Mouse (Mus musculus) cerebellum, adult 9-11 months (tissue): ENCODE results near the gene Tcf7l2.

Experiments used
- DNase-seq: peaks from one replicate; pipeline ENCODE4 v3.0.0; 2022

The Tcf7l2 gene

GRCm38 (mm10) chr19:55732499-55732898, 9.1 kb upstream of the Tcf7l2 start:
- DNase-seq: no peak

DNA sequence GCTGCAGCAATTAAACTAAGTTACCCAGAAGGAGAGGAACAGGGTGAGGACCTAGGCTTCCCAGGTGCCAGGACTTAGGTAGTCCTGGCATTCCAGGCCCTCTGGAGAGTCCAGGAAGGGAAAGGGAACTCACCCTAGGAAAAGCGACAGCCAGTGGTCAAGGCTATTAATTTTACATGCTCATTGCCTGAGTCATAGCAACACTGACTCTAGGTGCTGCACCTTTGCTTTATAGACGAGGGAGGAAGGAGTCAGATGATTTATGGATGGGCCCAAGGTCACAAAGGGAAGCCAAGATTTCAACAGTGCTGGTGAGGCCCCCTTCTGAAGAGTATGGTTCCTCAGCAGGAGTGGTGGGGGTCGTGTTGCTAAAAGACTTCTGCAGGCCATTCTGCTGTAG, 8.6 kb upstream of the Tcf7l2 start:
- no peak for DNase-seq

GRCm38 (mm10) chr19:55736016-55736415, 5.6 kb upstream of the Tcf7l2 start:
- DNase-seq: no peak

DNA sequence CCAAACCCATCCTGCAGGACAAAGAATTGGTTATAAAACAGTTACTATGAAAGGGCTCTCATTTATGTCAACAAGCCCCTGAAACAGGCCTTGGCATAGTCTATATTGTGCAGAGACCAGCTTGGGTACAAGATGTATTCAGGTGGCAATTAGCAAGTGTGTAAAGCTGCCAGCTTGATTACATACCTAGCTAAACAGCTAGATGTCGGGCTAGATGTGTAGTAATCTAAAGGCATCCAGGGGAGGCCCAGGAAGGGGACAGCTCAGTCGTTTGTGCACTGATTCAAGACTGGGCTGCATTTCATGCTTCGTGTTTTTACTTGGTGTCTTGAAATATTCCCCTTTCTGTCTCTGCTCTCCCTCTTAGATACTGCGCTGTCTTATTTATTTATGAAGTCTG, 1.9 kb upstream of the Tcf7l2 start:
- no peak for DNase-seq

DNA sequence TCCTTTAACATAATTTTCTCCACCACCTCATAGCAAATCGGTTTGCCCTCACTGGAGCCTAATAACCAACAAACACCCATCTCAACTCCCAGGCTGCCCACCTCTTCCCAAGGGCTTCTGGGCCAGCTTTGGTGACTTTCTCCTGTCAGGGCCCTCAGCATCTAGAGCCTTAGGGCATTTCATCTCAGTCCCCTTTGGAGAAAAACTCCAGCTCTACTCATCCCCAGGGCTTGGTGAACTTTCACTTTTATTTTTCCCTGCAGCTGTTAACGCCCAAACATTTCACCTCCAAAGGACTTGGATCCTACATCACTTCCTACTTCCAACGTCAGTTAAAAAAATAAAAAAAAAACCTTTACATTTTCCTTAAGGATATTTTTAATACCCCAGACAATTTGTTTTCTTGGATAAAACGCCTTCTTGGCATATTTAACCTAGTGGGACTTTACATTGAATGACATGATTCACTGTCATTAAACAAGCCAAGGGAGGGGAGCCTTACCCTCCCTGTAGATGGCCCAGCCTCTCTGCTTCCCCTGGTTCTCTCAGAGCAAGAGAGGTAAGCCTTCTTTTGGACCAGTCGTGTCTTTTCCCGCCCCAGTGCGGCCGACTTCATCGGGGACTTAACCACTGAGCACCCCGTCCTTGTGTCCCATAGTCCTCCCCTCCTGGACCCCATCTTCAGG, 724 bp upstream of the Tcf7l2 start:
- DNase-seq: no peak

DNA sequence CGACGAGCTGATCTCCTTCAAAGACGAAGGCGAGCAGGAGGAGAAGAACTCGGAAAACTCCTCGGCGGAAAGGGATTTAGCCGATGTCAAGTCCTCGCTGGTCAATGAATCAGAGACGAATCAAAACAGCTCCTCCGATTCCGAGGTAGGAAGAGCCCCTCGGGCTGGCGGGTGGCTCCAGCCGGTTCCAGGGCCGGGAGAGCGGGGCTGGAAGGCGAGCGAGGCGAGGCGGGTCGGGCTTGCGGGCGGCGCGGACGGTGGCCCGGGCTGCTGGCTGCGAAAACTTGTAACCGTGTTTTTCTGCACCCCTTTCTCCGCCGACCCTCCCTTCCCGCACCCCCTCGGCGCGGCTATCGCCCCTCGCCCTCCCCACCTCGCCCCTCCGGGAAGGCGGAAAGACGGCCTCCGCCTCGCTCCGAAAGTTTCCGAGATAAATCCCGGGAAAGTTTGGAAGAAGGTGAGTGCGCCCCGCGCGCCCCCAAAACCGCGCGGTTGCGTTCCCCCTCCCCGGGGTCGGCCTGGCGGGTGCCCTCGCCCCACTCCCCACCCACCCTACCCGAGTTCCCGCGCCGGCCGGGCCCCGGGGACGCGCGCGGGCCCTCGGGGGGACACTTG, 873 bp downstream of the Tcf7l2 start:
- DNase-seq: no peak

GRCm38 (mm10) chr19:55743001-55743556, 1.5 kb downstream of the Tcf7l2 start:
- no peak for DNase-seq

GRCm38 (mm10) chr19:55743557-55744441, 2.2 kb downstream of the Tcf7l2 start:
- DNase-seq: peak; percentile 10

DNA sequence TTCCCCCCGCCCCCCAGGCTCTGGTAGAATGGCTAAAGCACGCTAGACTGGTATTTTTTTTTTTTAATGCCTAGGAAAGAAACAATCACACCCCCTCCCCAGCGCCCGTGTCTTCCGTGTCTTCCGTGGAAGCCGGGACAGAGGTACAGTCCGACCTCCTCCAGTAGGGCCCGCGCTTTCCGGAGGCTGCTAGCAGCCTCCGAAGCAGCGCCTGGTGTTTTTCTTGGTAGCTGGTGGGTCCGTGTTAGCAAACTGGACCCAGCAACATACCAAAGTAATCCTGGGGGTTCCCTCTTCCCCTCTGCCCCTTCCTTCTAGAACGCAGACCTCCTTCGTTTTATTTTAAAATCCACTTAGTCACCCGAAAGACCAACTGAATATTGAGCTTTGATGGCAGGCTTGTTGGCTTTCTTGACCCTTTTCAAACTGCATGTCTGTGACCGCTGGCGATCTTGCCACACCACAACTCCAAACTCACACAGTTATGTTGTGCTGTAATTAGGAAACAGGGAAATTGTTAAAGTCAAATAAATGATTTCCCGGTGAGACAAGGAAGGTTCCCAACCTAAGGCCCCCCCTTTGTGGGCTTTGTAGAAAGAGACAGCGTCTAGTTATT, 3.1 kb downstream of the Tcf7l2 start:
- no peak for DNase-seq

DNA sequence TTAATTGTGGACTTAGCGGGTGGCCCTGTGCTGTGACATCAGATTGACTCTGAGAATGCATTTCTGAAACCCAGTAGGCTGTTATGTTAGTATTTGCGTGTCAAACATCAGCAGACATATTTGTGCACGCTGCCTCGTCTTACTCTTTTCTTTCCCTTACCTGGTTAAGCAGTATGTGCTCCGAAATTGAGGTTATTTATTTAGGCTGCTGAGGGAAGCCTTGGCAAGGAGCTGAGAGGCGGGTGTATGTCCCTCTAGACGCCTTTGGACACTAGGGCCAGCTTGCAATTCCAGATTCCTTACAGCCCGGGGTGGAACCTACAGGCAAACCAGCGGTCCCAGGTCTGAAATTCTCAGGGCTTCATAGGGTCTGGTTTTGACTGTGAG, 3.6 kb downstream of the Tcf7l2 start:
- DNase-seq: no peak

DNA sequence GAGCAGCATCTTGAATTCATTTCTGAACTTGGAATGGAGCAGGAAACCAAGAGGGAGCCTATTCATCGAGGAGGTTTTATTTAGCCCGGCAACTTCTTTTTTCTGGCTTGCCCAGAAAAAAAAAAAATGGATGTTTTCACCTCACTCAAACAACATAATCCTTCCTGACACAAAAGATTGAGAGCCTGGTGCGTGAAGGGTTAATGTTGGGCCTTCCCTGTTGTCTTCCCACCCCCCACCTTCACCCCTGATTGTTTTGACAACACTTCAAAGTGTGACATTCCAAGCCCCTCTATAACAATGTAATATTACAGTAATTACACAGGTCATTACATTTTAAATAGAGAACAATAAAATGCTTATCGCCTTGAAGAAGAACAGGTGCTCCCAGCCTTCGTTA, 4.6 kb downstream of the Tcf7l2 start:
- no peak for DNase-seq

- DNase-seq: no peak
Observed at GRCm38 (mm10) chr19:55747237-55747925, 5.8 kb downstream of the Tcf7l2 start.

GRCm38 (mm10) chr19:55747926-55748291, 6.3 kb downstream of the Tcf7l2 start:
- DNase-seq: no peak

DNA sequence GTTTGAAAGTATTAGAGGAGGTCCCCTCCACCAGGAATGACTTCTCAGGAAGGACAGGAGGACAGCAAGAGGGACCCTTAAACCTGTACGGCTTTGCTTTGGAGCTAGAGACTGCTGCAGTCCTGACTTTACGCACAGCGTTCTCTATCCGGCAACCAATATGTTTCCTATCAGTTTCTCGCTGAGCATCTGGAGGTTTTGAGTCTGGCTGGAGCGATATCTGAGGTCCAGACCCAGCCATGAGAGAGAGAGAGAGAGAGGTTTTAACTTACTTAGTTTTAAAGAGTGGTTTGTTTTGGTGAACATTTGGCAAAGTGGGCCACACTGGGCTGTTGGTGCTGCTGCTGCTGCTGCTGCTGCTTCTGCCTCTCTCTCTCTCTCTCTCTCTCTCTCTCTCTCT, 7.2 kb downstream of the Tcf7l2 start:
- no peak for DNase-seq

DNA sequence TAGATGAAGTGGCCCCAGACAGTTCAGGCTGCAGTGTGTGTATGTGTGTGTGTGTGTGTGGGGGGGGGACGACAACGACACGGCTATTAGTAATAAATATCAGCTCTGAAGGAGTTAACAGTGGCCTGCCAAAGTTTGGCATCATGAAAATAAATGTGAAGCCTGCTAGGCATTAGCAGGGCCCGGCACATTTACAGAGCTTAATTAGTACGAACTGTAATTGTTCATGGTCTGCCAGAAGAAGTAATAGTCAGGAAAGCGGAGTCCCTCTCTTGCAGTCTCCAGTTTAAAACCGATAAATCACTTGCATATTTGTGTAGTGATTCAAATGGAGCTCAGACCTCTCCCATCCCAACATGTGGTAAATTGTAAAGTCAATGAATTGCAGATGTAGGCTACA, 7.9 kb downstream of the Tcf7l2 start:
- DNase-seq: no peak

DNA sequence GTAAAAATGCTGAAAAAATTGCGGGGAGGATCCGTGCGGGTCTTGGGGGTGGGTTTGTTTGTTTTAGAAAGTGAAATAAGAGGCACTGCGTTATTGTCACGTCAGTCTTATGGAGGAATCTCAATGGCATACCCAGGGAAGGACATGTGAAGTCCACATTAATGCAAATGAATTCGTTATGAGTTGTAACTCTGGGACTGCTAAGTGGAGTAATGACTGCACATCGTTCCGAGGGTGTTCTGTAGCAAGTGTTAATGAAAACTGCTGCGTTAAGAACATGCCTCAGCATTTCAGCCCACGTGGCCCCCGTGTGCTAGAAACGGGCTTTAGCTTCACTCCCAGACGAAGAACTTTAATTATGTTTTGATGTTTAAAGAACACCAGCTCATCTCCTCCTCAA, 8.4 kb downstream of the Tcf7l2 start:
- DNase-seq: no peak

- no peak for DNase-seq
Observed at GRCm38 (mm10) chr19:55750465-55750864, 8.8 kb downstream of the Tcf7l2 start.

DNA sequence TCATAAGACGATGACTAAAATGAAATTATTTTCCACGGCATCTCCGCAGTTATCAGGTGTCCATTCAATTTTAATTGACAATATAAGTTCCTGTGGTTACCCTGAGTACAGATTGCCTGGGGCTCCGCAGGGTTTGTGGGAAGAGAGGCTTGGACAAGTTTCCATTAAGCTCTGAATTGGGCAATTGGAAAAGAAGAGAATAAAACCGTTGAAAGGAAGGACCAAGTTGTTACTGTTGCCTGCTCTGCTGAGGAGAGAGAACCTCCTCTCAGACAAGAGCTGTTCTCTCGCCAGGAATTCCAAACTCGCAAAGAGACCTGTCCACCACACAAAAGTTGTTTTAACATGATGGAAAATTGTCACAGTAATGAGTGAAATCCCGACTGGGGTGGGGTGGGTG, 11.2 kb downstream of the Tcf7l2 start:
- DNase-seq: no peak

GRCm38 (mm10) chr19:55754303-55754702, 12.7 kb downstream of the Tcf7l2 start:
- no peak for DNase-seq

- DNase-seq: no peak
Observed at GRCm38 (mm10) chr19:55755462-55755861, 13.8 kb downstream of the Tcf7l2 start.

GRCm38 (mm10) chr19:55756707-55757106, 15.1 kb downstream of the Tcf7l2 start:
- no peak for DNase-seq

DNA sequence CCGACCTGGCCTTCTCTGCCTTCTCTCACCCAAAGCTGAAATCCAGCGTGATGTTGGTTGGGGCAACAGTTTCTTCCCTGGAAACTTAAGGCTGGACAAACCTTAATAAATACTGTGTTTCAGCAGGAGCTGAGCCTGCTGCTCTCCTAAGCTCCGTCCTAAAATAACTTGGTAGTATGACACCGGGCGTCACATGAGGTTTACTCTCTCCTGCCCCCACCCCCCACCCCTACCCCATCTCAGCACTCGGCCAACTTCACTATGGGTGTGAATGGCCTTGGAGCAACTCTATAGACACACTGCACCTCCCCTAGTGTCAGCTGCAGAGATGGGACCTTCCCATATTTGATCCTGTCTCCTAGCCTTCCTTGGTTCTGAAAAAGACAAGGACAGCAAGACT, 15.8 kb downstream of the Tcf7l2 start:
- no peak for DNase-seq

DNA sequence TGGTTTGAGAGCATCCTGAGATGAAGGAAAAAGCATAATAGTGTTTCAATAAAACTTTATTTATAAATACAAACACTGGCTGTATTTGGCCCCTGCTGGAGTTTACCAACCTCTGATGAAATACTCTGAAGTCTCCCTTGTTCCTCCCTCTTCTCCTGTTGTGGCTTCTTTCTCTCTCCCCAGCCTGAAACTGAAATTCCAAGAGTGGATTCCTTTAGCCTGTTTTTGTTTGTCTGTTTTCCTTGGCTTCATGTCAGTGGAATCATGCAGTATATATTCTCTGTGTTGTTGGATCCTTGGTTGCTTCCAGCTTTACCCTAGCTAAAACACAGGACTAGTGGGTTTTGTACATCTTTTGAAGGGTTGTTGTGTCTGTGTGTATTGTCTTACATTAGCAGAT, 16.5 kb downstream of the Tcf7l2 start:
- DNase-seq: no peak
